Mouse (Mus musculus) bone marrow, adult 2 months (tissue): Measurements from ENCODE around the gene Gm49354.

ENCODE experiments used
- CTCF ChIP-seq: fragments of 200-500 bp; IDR thresholded peaks from 2 replicates; pipeline ENCODE4 v1.5.1; 2011; ENCODE audit warnings: low read length, control low read depth; ENCODE audit not compliant: control insufficient read depth, insufficient read depth
- POLR2A ChIP-seq: fragments of 200-500 bp; IDR thresholded peaks from 2 replicates; pipeline ENCODE4 v1.6.1; 2011; ENCODE audit warnings: low read depth, mild to moderate bottlenecking, control low read depth, low read length, borderline replicate concordance; ENCODE audit not compliant: control insufficient read depth

GRCm38 (mm10) chr13:59741096-59741495 lies 40.9 kb downstream of the Gm49354 start:
- TF ChIP-seq POLR2A (no peak), CTCF (no peak)
